Mouse (Mus musculus) C3H10T1/2 (cell line): ENCODE measurements around the gene Ushbp1. TPM values are rescaled to one million over a fixed set of nuclear protein-coding genes. Genes with fewer than 3 reads are reported as not detected.

Experiments
- polyA plus RNA-seq, 2 experiments: library from polyadenylated mRNA; unstranded; fragments of >200 nt; fragmentation: generic; extraction: Trizol; gene quantifications; one replicate each; pipeline ENCODE4 v1.2.1; 2012; ENCODE audit warnings: missing spikeins in 2 of 2

Gene Ushbp1
- polyA plus RNA-seq = under 1 TPM in 1 of 2 experiments, not detected in 1; 0.08 TPM

DNA sequence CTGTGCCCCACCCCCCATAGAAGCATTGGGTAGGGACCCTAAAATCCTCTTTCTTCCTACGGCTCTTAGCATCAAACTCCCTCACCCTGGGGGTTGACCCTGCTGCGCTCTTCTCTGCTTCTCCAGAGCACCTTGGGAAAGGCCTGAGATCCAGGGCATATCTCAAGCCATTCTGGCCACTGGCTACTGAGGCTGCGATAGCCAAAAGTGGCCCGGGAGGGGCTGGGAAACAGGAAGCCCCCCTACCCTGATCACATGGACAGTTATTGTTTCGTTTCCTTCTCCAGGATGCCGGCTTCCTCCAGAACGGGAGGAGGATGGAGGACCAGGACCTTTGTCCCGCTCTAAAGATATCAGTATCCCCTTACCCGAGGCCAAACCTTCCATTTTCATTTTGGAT lies at the start of gene Ushbp1:
TSS of gene Ushbp1 (minus strand) at position 174 of the 400 bp plus-strand sequence.

DNA sequence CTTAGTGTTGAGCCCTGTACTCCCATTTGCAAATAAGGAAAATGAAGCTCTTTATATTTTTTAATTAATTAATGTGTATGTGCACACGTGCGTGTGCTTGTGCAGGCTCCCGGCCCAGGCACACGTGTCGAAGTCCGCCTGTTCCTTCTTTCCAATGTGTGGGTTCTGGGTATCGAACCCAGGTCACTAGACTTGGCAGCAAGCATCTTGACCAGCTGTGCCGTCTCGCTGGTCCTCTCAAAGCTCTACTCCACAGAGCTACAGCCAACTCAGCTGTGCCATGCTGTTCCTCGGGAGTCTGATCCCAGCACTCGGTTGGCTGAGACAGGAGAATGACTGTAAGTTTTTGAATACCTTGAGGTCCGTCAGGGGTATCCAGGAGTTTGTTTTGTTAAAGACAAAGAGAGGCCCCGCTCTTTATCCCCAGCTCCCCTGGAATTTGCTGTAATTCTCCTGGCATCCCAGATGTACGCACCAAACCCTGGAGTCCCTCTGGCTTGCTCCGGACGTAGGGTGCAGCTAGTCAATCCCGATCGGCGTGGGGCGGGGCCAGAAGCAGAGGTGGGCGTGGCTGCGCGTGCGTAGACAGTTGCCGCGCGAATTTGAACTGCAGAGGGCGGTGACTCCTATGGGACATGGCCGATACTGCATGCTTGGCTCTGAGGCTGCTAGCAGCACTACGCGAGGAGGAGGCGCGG lies 9.9 kb upstream of the Ushbp1 start, which contains the start of gene Ankle1:
TSS of gene Ankle1 (plus strand) at position 610 of the 698 bp plus-strand sequence.

DNA sequence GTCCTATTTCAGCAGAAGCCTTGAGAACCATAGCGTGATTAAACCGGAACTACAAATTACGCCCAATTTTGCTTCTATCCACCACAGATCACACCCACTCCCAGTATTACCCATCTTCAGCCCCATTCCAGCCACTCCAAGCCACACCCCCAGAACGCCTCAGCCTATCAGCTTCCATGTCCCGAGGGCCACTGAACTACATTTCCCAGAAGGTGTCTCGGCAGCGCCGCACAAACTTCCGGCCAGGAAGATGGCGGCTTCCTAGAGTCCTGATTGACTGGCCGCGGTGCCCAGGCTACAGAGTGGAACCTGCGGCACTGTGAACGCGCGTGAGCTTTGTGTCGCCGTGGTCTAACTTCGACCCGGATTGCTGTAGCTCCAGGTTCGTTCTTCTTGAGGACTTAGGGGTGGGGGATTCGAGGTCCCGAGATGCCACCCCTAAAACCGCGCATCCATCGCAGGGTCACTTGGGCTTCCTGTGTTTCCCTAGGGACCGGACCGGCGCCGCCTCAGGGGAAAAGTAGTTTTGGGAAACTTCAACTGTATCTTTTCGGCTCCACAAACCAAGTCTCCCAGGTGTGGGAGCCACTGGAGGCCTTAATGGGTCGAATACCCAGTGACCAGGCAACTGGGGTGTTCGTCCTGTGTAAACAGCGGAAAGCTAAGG lies 1.2 kb upstream of the Ushbp1 start, which contains the start of gene Babam1:
TSS of gene Babam1 (plus strand) at position 223 of the 667 bp plus-strand sequence.

GRCm38 (mm10) chr8:71381421-71381970 lies 14.1 kb downstream of the Ushbp1 start, which contains the start of gene Nr2f6:
Gene Nr2f6, minus strand, starts transcription at chr8:71381960.

GRCm38 (mm10) chr8:71371236-71371848 lies 24.3 kb downstream of the Ushbp1 start, which contains the start of gene Ocel1:
Gene Ocel1, plus strand, starts transcription at chr8:71371298.

GRCm38 (mm10) chr8:71366771-71367528 lies 28.7 kb downstream of the Ushbp1 start, which contains the start of gene Use1:
Gene Use1, plus strand, starts transcription at chr8:71366848.

Other genes starting within 250 kb of the Ushbp1 start
- 10 to 100 TPM; 16.6 to 39.5 TPM for gene Myo9b, start 123.1 kb downstream of the Ushbp1 start, polyA plus RNA-seq
- 10 to 100 TPM; 22.8 to 26.1 TPM for gene Haus8, start 122.9 kb downstream of the Ushbp1 start, polyA plus RNA-seq
- gene Use1, start 29.0 kb downstream of the Ushbp1 start, polyA plus RNA-seq = 100 to 1,000 TPM; 189 to 219 TPM
- gene Ocel1, start 24.5 kb downstream of the Ushbp1 start, polyA plus RNA-seq = 10 to 100 TPM; 22.1 to 26.8 TPM
- 10 to 100 TPM; 49.2 to 58.0 TPM for gene Nr2f6, start 13.8 kb downstream of the Ushbp1 start, polyA plus RNA-seq
- 100 to 1,000 TPM; 111 to 146 TPM for gene Babam1, start 1.1 kb upstream of the Ushbp1 start, polyA plus RNA-seq
- gene Ankle1, start 10.2 kb upstream of the Ushbp1 start, polyA plus RNA-seq = 10 to 100 TPM in 1 of 2 experiments, 1 to 10 TPM in 1; 5.8 to 17.1 TPM
- 100 to 1,000 TPM in 1 of 2 experiments, 10 to 100 TPM in 1; 62.4 to 135 TPM for gene Abhd8, start 67.9 kb upstream of the Ushbp1 start, polyA plus RNA-seq
- gene Mrpl34, start 69.2 kb upstream of the Ushbp1 start, polyA plus RNA-seq = 100 to 1,000 TPM in 1 of 2 experiments, 10 to 100 TPM in 1; 85.2 to 111 TPM
- 10 to 100 TPM; 60.9 to 90.0 TPM for gene Dda1, start 73.4 kb upstream of the Ushbp1 start, polyA plus RNA-seq
- 10 to 100 TPM in 1 of 2 experiments, 1 to 10 TPM in 1; 4.6 to 25.7 TPM for gene Ano8, start 90.2 kb upstream of the Ushbp1 start, polyA plus RNA-seq
- 10 to 100 TPM; 16.4 to 24.2 TPM for gene Gtpbp3, start 92.3 kb upstream of the Ushbp1 start, polyA plus RNA-seq
- gene Plvap, start 116.0 kb upstream of the Ushbp1 start, polyA plus RNA-seq = 1 to 10 TPM in 1 of 2 experiments, under 1 TPM in 1; 0.33 to 1.3 TPM
- under 1 TPM; 0.01 to 0.32 TPM for gene Ccdc194, start 129.9 kb upstream of the Ushbp1 start, polyA plus RNA-seq
- gene Bst2, start 141.7 kb upstream of the Ushbp1 start, polyA plus RNA-seq = 10 to 100 TPM; 11.1 to 98.6 TPM
- gene Mvb12a, start 147.1 kb upstream of the Ushbp1 start, polyA plus RNA-seq = 100 to 1,000 TPM; 101 to 142 TPM
- gene Tmem221, start 163.1 kb upstream of the Ushbp1 start, polyA plus RNA-seq = not detected
- under 1 TPM in 1 of 2 experiments, not detected in 1; 0.04 TPM for gene Nxnl1, start 170.8 kb upstream of the Ushbp1 start, polyA plus RNA-seq
- 10 to 100 TPM; 10.5 to 16.2 TPM for gene Slc27a1, start 173.1 kb upstream of the Ushbp1 start, polyA plus RNA-seq
- gene Pgls, start 196.4 kb upstream of the Ushbp1 start, polyA plus RNA-seq = 100 to 1,000 TPM; 229 to 539 TPM
- 1 to 10 TPM in 1 of 2 experiments, under 1 TPM in 1; 0.47 to 4.4 TPM for gene Fam129c, start 201.8 kb upstream of the Ushbp1 start, polyA plus RNA-seq
- 10 to 100 TPM; 23.2 to 50.3 TPM for gene Colgalt1, start 215.2 kb upstream of the Ushbp1 start, polyA plus RNA-seq